Mouse (Mus musculus): ENCODE data around the gene Nrf1.
A peak's percentile ranks its signal among the peaks of the same experiment; 100 is the strongest.

Nrf1 gene

DNA sequence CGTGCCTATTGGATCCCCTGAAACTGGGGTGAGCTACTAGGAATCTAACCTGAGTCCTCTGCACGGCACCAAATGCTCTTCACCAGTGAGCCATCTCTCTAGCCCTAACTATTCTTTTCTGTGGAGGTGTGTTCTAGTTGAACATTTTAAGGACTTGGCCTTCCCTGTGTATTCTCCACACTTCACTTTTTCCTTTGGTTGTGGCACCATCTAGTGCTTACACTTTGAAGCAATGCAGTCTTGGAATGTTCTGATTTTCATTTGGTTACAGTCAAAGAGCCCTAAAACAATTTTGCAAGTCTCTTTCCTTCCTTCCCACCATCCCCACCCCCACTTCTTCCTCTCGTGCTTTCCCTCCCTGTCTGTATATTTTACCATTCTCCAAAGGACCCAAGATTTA, 33.6 kb downstream of the Nrf1 start:
- DNase-seq (ENCODE audit: low spot score) = peak; percentile 34

DNA sequence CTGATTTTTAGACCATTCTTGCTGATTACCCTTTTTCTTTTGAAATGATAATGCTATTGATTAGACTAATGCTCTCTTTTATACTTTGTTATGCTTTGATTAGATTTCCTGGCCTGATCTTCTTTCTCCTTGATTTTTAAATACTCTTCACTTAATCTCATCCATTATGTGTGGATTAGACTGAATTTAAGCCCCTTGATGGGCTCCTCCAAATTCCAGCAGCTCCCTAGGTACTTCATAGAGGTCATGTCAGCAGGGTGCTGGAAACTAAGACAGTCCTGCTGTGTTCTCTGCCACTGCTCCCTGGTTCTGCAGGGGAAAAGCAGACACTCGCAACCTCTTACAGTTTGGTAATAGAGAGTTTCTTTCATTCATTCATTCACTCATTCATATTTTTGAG, 35.5 kb downstream of the Nrf1 start:
- no peak for DNase-seq (ENCODE audit: low spot score)

DNA sequence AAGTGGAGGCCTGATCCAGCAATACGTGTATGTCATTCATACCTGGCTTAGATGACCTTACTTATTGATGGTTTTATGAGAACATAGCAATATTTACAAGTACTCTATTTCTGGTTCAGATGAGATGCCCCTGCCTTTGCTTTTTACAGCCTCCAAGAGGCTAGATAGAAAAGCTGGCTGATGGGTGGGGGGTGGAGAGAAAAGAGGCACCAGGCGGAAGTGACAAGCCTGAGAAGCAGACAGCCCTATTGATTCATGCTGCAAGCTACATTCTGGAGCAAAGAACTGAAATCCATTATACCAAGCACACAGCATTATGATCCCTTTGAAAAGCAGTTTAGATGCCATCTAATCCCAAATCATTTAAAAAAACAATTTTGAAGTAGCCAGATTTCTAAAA, 37.6 kb downstream of the Nrf1 start:
- no peak for DNase-seq (ENCODE audit: low spot score)

DNA sequence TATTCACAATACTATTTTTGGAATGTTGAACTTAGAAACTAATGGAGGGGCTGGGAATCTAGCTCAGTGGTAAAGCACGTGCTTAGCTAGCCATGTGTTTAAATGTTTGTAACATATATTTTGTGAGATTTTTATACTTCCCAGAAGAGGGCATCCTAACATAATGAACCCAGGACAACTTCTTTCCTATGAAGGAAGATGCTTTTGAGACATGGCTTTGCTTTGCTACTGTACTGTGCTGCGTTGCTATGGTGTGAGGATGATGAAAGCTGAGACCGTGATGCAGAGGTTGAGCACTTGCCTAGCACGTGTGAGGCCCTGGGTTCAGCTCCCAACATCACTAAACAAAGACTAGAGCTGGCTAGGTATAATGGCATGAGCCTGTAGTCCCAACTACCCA, 43.4 kb downstream of the Nrf1 start:
- no peak for DNase-seq (ENCODE audit: low spot score)

DNA sequence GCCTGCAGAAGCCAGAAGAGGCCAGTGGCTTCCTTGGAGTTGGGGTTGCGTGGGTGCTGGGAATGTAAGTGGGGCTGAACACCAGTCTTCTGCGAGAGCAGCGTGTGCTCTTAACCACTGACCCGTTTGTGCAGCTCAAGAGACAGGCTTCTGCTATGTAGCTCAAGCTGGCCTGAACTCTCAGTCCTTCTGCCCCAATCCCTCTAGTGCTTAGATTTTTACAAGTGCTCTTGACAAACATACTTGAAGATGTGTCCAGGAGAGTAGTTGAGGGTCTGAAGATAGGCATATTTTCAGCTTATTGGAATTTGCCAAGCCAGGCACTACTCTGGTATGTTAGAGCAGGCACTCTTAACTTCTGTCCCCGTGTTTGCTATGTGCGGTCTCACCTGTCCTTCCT, 45.0 kb downstream of the Nrf1 start:
- no peak for DNase-seq (ENCODE audit: low spot score)

DNA sequence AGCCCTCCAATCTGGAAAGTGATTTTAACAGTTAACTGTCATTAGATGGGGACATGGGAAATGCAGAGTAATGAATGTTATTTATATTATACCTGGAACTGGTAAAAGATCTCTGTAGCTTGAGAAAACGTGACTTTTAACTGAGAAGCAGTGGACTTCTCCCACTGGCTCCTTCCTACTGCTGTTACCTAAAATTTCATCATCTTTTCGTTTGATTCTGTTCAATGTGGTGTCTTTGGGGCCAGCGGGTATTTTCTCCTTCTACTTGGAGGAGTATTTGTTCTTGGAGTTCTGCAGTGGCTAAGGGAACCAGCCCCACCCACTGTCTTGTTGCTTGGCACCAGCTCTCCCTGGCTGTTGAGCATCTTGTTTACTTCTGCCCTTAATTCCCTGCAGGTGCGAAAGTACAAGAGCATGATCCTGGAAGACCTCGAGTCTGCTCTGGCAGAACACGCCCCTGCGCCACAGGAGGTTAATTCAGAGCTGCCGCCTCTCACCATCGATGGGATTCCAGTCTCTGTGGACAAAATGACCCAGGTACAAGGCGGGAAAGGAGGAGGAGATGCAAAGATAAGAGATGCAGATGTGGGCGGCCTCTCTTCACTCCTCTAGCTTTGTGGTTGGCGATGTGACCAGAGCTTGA, 54.1 kb downstream of the Nrf1 start:
- DNase-seq (ENCODE audit: low spot score) = no peak

DNA sequence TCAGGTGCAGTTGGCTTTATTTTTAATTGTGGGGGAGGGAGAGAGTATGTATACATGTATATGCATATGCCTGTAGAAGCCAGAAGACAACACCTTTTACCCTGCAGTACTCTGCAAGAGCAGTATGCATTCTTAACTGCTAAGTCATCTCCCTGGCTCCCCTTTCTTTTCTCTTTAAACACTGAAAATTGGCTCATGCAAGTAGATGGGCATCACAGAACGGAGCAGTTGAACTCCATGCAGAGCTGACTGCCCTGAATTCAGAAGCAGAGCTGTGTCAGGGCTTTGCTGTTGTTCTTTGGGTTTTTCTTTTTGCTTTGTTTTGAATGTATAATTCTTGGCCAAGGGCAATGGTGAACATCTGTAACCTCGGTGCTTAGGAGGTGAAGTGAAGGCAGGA, 58.3 kb downstream of the Nrf1 start:
- DNase-seq (ENCODE audit: low spot score) = no peak

DNA sequence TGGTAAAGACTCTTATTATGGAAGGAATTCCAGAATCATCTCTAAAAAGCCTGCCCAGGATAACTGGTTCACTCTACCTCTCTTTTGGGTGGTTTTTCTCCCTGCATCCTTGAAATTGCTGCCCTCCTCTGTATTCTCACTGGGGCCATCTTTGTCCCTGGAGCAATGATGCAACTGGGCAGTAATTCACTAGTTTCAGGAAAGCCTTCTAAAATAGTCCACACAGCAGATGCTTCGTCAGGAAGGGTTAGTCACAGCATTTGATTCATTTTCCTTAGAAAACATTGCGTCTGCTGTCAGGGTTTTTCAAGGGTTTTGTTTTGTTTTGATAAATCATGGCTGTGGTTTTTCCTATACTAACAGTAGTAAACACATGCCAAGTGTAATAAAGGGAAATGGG, 59.7 kb downstream of the Nrf1 start:
- no peak for DNase-seq (ENCODE audit: low spot score)

DNA sequence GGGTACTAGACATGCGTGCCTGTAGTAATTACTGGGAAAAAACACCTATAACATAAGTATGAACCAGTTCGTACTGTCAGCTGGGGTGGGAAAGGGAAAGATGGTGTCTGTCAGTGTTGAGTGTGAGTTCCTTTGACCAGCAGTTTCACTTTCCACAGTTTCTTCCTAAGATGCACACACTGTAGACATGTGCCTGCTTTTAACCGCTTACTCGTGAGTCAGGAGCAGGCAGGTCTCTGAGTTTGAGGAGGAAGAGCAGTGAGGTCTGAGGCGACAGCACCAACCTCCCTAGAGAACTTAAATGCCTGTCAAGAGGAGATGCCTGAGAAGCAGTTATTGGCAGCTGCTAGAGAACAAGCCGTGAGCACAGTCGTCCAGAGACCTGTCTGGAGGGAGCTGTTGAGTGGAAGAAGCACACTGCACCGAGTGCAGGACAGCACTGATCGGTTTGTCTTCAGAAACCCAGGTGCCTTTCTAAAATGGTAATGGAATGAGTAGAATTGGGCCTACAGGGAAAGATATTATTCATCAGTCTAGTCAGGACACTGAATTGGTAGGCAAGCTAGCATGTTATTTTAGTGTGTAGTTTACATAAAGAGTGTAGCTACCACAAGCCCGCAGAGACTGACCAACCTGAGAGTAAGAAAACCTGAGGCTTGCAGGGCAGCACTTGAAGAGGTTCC, 62.2 kb downstream of the Nrf1 start:
- DNase-seq (ENCODE audit: low spot score) = no peak

DNA sequence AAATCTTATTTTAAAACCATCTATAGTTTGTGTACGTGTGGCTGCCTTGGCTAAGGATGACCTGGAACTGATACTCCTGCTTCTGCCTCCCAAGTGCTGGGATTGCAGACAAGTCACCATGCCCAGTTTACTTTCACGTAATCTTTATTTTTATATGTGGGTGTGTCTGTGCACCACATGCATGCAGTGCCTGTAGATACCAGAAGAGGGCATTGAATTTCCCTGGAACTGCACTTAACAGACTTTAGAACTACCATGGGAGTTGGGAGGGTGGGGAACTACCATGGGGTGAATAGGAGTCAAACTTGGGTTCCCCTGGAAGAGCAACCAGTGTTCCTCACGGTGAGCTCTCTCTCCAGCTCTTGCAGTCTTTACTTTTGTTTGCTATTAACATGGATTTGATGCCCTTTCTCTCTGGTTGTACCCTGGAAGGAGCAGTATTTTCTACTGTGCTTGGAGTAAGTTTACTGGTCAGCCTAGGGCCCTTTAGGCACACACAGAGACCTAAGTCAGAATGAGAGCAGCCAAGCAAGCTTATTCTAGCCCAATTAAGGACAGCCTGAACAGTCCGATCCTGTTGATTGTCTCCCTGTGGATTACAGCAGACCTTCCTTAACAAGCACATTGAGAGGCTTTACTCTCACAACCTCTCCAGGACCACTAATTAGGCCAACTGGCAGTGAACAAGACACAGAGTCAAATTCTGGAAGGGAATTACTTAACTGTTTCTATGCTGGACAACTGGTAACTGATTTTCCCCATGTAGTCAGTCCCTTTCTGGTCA, 64.8 kb downstream of the Nrf1 start:
- DNase-seq (ENCODE audit: low spot score) = no peak

DNA sequence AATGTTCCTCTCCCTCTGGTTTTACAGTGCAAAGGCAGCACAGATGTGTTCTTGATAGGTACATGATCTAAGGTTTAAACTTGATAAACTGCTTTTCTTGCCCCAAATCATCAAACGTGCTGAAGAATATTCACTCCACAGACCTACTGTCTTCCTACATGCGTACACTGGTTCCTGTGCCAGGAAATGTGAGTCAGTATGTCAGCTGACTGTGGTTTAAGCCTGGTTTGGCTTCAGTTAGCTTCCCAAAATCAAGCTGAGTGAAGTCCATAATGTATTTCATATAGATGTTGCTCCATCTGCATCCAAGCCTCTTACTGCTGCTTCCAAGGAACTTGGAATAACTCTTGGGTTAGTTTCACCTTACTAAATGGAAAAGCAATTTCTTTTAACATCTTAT, 66.3 kb downstream of the Nrf1 start:
- DNase-seq (ENCODE audit: low spot score) = no peak

DNA sequence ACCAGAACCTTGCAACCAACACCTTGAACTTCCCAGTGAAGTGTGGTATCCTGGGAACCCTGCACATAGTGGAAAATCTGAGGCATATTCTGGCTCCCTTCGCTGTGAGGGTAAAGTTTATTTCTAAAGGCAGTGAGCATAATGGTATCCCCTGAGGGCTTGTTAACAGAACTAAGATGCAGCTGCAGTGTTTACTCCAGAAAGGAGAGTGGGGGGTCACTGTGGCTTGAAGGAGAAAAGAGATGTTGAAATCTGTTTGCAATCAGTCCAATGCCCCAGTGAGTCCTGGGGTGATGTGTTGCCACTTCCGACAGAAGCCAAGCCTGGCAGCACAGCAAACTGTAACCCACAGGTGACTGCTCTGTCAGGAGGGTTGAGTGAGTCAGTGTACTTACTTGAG, 73.4 kb downstream of the Nrf1 start:
- no peak for DNase-seq (ENCODE audit: low spot score)

DNA sequence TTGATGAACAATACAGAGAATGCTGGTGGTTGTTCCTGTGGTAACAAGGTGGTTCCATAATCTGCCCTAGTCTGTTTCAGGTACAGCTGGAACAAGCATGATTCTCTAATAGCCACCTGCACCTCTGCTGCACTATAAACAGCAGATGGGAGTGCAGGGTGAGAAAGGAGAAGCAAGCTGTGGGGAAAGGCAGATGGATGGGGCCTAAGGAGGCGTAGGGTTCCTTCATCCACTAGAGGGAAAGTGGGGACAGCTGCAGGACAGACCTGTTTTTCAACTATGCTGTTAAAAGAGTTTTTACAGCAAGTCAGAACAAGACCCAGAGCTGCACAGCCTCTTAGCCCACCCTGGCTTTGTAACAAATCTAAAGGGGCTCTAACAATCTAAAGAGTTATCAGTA, 73.8 kb downstream of the Nrf1 start:
- no peak for DNase-seq (ENCODE audit: low spot score)

DNA sequence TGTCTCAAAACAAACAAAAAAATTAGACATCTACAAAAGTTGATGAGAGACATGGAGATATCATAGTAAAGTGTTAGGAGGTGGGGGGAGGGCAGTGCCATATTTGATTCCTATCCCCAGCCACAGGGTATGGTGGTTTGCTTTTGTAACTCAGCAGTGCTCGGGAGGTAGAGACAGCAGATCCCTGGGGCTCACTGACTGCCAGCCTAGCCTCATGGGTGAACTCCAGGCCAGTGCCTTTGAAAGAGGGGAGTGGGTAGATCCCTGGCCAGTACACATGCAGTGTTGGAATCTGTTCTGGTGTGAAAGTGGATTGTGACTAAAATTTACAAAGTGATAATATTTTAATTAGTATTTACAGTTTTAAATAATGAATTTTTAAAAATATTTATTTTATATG, 75.6 kb downstream of the Nrf1 start:
- DNase-seq (ENCODE audit: low spot score) = no peak

DNA sequence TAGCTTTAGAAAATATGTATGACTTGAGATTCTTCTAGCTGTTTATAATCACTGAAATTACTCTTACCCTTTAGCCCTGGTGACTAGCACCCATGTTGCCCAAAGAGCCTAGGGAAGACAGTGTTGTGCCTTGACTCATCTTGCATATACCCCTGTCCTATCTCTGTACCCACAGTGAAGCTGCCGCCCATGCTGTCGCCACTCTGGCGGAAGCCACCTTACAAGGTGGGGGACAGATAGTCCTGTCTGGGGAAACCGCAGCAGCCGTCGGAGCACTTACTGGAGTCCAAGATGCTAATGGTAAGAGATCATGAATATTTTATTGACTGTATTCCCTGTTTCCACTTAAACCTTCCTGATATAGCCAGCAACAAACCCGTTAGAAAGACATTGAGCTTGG, 78.3 kb downstream of the Nrf1 start:
- no peak for DNase-seq (ENCODE audit: low spot score)

DNA sequence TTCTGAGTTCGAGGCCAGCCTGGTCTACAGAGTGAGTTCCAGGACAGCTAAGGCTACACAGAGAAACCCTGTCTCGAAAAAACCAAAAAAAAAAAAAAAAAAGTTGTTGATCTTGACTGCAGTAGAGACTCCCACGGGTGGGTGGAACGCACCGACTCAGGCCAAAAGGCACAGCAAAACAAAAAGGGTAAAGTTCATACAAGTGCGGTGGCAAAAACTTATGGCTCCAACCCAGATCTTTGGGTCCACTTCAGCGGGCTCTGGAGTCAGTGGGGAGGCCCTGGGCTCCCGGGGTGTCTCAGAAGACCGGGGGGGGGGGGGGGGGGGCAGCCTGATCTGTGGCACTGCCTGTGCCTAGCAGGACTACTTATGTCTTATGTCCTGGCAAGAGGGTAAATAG, 79.0 kb downstream of the Nrf1 start:
- no peak for DNase-seq (ENCODE audit: low spot score)

DNA sequence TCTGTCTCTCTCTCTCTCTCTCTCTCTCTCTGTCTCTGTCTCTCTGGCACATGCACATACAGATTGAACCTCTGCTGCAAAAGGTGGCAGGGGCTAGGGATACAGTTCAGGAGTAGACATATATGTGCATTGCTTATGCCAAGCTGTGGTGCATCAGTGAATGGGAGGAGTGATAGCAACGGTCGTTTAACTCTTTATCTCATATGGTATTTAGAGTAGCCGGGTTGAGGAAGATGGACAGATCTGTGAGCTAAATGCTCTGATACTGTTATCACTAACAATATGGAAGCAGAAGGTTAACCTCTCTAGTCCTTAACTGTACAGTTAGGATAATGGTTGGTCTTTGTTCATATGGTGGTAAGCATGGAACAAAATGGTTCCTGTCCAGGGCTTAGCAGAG, 84.6 kb downstream of the Nrf1 start:
- no peak for DNase-seq (ENCODE audit: low spot score)

DNA sequence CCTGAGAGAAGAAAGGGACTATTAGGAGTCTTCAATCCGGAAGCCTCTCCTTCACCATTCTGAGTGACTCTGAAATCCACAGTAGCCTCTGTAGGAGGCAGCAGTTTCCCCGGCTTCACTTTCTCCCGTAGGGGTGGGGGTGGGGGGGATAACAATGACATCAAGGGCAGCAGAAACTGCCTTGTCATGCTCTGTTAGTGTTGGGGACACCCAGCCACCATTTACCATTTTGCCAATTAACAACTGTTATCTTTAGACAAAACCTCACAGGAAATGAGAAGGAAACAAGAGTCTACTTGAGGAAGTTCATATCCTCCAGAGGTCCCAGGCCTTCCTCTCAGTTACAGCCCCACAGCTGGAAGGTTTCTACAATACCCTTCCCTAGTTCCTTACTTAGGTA, 87.8 kb downstream of the Nrf1 start:
- DNase-seq (ENCODE audit: low spot score) = no peak

DNA sequence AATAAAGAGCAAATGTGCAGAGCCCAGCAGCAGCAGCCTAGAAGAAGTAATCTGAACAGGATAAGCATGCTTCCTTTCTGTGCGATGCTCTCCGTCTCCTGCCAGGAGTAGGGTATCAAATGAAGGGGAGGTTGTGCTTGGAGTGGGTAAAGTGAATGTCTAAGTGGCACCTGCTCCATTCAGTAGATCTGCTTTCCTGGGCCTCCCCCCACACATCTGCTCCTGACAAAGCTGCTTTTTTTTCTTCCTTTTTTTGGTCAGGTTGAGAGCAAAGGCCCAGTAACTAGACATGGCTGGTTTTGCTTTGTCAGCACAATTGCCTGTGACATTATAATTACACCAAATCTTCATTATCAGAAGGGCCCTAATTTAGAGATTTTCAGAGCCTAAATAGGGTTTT, 89.4 kb downstream of the Nrf1 start:
- DNase-seq (ENCODE audit: low spot score) = no peak

DNA sequence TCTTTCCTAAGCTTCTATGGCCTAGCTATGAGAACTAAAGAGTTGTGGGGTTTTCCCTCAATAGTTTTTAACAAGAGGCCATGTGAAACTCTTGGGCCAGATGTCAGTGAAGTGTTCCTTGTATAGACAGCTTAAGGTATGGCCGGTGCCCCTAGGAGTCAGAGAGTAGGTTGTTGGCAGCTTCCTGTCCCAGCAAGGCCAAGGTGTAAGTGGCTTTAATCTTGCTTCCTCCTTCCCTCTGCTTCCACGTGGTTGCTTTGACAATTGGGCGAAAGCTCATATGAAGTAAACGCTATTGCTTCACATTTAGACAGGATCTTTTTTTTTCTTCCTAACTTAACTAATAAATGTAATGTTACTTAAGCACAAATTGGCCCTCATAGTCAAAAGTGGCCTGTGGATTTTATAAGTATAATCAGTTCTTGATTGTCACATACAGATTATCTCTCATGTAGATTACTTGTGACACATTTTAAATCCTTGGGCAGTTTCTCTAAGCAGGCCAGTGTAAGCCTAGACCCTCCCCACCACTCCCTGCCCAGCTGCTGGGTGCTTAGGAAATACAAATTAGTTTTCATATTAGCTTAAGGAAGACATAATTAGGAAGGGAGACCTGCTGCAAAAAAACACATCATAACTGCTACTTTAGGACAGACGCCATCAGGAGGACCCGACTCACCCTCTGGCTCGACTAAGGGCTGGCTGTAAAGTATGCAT, 91.7 kb downstream of the Nrf1 start:
- DNase-seq (ENCODE audit: low spot score) = no peak

DNA sequence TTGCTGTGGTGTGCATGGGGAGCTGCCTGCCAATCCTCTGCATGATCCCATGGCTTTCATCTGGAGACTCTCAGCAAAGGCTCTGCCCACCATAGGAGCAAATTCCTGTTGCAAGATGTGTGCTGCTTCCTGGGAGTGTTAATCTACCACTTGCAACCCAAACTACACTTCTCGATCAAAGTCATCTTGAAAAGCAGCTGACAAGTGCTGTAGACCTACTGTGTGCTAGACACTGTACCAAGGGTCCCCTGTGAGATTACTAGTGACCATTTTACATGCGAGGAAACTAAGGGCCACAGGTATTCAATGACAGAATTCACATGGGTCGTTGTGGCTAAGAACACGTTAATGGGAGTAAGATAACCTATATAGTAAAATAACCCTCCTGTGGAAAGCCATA, 95.5 kb downstream of the Nrf1 start:
- DNase-seq (ENCODE audit: low spot score) = no peak

DNA sequence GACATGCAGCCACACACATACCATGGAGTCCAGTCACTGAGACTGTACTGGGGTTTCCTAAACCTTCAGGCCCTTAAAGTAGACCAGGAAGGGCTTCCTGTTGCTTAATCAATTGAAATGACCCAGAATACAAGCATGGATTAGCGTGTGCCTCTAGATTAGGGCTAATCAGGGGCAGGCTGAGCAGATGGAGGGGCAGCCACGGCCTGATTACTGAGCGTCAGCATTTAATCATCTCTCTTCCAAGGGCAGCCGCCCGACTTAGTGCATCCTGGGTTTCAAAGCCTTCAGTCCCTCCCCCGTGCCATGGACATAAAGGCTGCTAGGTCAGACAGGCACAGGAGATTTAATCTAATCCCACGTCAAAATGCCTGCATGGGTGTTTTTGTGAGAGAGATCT, 99.3 kb downstream of the Nrf1 start:
- DNase-seq (ENCODE audit: low spot score) = no peak

DNA sequence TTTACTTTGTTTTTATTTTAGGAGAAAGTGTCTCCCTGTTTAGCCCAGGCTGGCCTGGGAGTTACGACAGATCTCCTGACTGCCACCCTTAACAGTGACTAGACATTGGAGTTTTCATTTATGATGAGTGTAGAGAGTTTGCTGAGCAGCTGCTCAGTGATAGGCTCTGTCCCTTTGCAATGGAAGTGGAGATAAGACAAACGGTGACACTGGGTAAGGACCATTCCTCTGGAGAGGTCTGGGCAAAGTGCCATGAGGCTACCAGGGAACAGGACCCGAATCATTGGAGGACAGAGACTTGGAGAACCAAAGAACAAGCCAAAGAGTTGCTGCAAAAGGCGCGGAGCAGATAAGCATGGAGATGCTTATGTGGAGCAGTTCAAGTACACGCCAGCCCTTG, 100.0 kb downstream of the Nrf1 start:
- no peak for DNase-seq (ENCODE audit: low spot score)

Data from layer of hippocampus, adult 11-12 months (tissue).